8 mouse cellular contexts compared by ENCODE assay signal in the genomic region with DNA sequence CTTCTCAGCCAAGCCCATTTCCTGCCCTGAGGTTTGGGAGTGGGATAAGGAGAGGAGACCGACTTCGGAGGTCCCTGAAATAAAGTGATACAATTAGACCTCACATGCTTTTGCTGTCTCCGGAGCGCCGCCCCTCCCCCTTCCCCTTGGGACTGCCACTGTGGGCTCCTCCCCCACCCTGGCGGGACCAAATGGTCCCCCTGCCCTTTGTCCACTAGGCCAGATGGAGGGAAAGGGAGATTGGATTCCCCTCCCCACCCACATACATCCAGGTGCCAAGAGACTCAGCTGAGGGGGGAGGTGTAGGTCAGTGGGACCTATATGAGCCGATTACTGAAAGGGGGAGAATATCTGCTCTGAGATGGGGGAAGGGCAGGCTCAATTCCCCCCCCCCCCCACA. TPM values are rescaled to one million over a fixed set of nuclear protein-coding genes. Genes with fewer than 3 reads are reported as not detected.
DNase-seq lines count a peak whose midpoint lies in the region; ATAC-seq and TF ChIP-seq lines count a peak whose summit lies in the region.

No protein-coding gene starts in this region.

- H3K27me3 ChIP-seq in hindbrain, embryonic 14.5 days (ENCODE audit: control insufficient read depth, insufficient read depth, low read length) = no peaks in the 10 kb centered on the region
- H3K27me3 ChIP-seq in liver, adult 2 months (ENCODE audit: control insufficient read depth, insufficient read depth, low read length) = no peaks in the 10 kb centered on the region
- H3K27me3 ChIP-seq in stomach, postnatal 0 days (ENCODE audit: control insufficient read depth, insufficient read depth, low read length) = no peaks in the 10 kb centered on the region

- H3K9ac ChIP-seq in hindbrain, embryonic 14.5 days = peak overlapping the region; percentile 91
- 0 out of 2 replicates have a peak overlapping the region, but pooled peaks have one; percentile 5 for H3K9ac ChIP-seq in liver, adult 2 months (ENCODE audit: low read depth, low read length)
- H3K9ac ChIP-seq in stomach, postnatal 0 days (ENCODE audit: low read length) = no peak overlapping the region; the same call in 1 of the 2 replicates

- no peak for TF ChIP-seq EP300 in stomach, postnatal 0 days (optimal IDR thresholded peaks at IDR 0.05)

- H3K79me2 ChIP-seq in liver, adult 2 months (ENCODE audit: control insufficient read depth, insufficient read depth, low read length) = peaks cover 11% of the 10 kb centered on the region; the same call in 1 of the 2 replicates

- H3K4me2 ChIP-seq in hindbrain, embryonic 14.5 days (replicated peaks) = peak overlapping the region; percentile 96
- peak overlapping the region; percentile 78 for H3K4me2 ChIP-seq in stomach, postnatal 0 days (replicated peaks; ENCODE audit: low read depth)

- WGBS in hindbrain, embryonic 14.5 days = under 1% methylated on average over 7 of the region's 7 CpGs
- whole genome bisulfite sequencing in liver, adult 2 months = 14% methylated on average over 7 of the region's 7 CpGs
- 21% methylated on average over 7 of the region's 7 CpGs for WGBS in stomach, postnatal 0 days

- 0 out of 2 replicates have a peak, but pooled peaks have one; percentile 0 for ATAC-seq in hindbrain, embryonic 14.5 days (ENCODE audit: low FRiP score)
- no peak; the same call in 1 of the 2 replicates for ATAC-seq in stomach, postnatal 0 days (ENCODE audit: low FRiP score, low TSS enrichment)
- no peak for ATAC-seq in monocyte, adult 5-6 weeks (replicated peaks; ENCODE audit: insufficient number of reproducible peaks, low FRiP score, low TSS enrichment, poor library complexity, severe bottlenecking)

- peak overlapping the region; percentile 55 for H3K4me3 ChIP-seq in cortical plate, adult 2 months (ENCODE audit: insufficient read depth, low read length)
- peak overlapping the region; percentile 60 for H3K4me3 ChIP-seq in hindbrain, embryonic 14.5 days (replicated peaks; ENCODE audit: low read length)
- no peak overlapping the region for H3K4me3 ChIP-seq in liver, adult 2 months (ENCODE audit: insufficient read depth, low read depth, low read length)
- H3K4me3 ChIP-seq in stomach, postnatal 0 days (ENCODE audit: low read depth, low read length) = peak overlapping the region; percentile 61

- no peak for TF ChIP-seq POLR2A in cortical plate, adult 2 months (IDR thresholded peaks at IDR 0.05; ENCODE audit: extremely low read depth, insufficient read depth, low read length)
- TF ChIP-seq POLR2A in liver, adult 2 months (IDR thresholded peaks at IDR 0.05; ENCODE audit: extremely low read depth, insufficient read depth, low read length) = no peak

- no peak overlapping the region for H3K27ac ChIP-seq in cortical plate, adult 2 months (ENCODE audit: insufficient read depth, low read length)
- H3K27ac ChIP-seq in hindbrain, embryonic 14.5 days = peak overlapping the region; percentile 81
- H3K27ac ChIP-seq in liver, adult 2 months (replicated peaks; ENCODE audit: insufficient read depth, low read depth, low read length) = peak overlapping the region; percentile 57
- no peak overlapping the region for H3K27ac ChIP-seq in stomach, postnatal 0 days (replicated peaks)

- H3K4me1 ChIP-seq in cortical plate, adult 2 months (ENCODE audit: control insufficient read depth, insufficient read depth, low read length) = peaks cover 4% of the 10 kb centered on the region; the same call in 1 of the 2 replicates
- H3K4me1 ChIP-seq in hindbrain, embryonic 14.5 days (replicated peaks; ENCODE audit: control insufficient read depth, insufficient read depth, low read length) = peaks cover 45% of the 10 kb centered on the region
- H3K4me1 ChIP-seq in liver, adult 2 months (ENCODE audit: control insufficient read depth, insufficient read depth, low read length) = peaks cover 28% of the 10 kb centered on the region
- H3K4me1 ChIP-seq in stomach, postnatal 0 days (replicated peaks; ENCODE audit: control insufficient read depth, insufficient read depth) = peaks cover 28% of the 10 kb centered on the region

- DNase-seq in lung, postnatal 10 days = peak; percentile 54
- no peak for DNase-seq in lung, postnatal 14 days
- DNase-seq in hindbrain, embryonic 14.5 days (ENCODE audit: low spot score) = no peak
- no peak for DNase-seq in liver, adult 2 months (ENCODE audit: extremely low read depth, low read depth, low spot score)
- no peak for DNase-seq in stomach, postnatal 0 days (ENCODE audit: low spot score)
- DNase-seq in urinary bladder, postnatal 10 days (ENCODE audit: low spot score) = no peak

- no peak for TF ChIP-seq CTCF in cortical plate, adult 2 months (IDR thresholded peaks at IDR 0.05; ENCODE audit: extremely low read depth, insufficient read depth, low read length)
- TF ChIP-seq CTCF in liver, adult 2 months (IDR thresholded peaks at IDR 0.05; ENCODE audit: low read depth, low read length) = no peak
- TF ChIP-seq CTCF in stomach, postnatal 0 days (IDR thresholded peaks at IDR 0.05; ENCODE audit: low read depth) = no peak

- H3K36me3 ChIP-seq in hindbrain, embryonic 14.5 days (replicated peaks; ENCODE audit: control insufficient read depth, insufficient read depth) = no peaks in the 10 kb centered on the region
- peaks cover 7% of the 10 kb centered on the region; the same call in 1 of the 2 replicates for H3K36me3 ChIP-seq in liver, adult 2 months (ENCODE audit: control insufficient read depth, insufficient read depth, low read length)
- no peaks in the 10 kb centered on the region for H3K36me3 ChIP-seq in stomach, postnatal 0 days (ENCODE audit: control insufficient read depth, insufficient read depth, low read length)

- H3K9me3 ChIP-seq in hindbrain, embryonic 14.5 days (ENCODE audit: control insufficient read depth, low read length) = no peaks in the 10 kb centered on the region
- no peaks in the 10 kb centered on the region for H3K9me3 ChIP-seq in stomach, postnatal 0 days (ENCODE audit: control insufficient read depth, low read length)

RNA-seq across cellular contexts. Expression of a gene that starts 0.3 kb away (rescaled TPM):
- 304 and 306 TPM in 2 replicates for polyA plus RNA-seq in cortical plate, adult 2 months (2012; rRNA removed)
- polyA plus RNA-seq in hindbrain, embryonic 14.5 days (2014; fragmentation: Nextera tagmentation; extraction: Ambion mirVana) = 183 and 186 TPM in 2 replicates
- 15.9 and 22.2 TPM in 2 replicates for total RNA-seq in liver, adult 2 months (2014; rRNA removed)
- 43.3 and 52.5 TPM in 2 replicates for polyA plus RNA-seq in liver, adult 2 months (2012; rRNA removed)
- 16.8 and 20.3 TPM in 2 replicates for polyA plus RNA-seq in stomach, postnatal 0 days (2015; fragmentation: Nextera tagmentation; extraction: Ambion mirVana)
- 1.2 to 9.7 TPM (median 2.7 TPM) in 3 replicates for total RNA-seq in monocyte, adult 5-6 weeks (2017)

RNA-seq across cellular contexts. Expression of a gene that starts 5.3 kb away (rescaled TPM):
- 88.0 and 94.9 TPM in 2 replicates for polyA plus RNA-seq in cortical plate, adult 2 months (2012; rRNA removed)
- polyA plus RNA-seq in hindbrain, embryonic 14.5 days (2014; fragmentation: Nextera tagmentation; extraction: Ambion mirVana) = 57.7 and 69.8 TPM in 2 replicates
- total RNA-seq in liver, adult 2 months (2014; rRNA removed) = 8.2 and 10.4 TPM in 2 replicates
- 22.7 and 24.4 TPM in 2 replicates for polyA plus RNA-seq in liver, adult 2 months (2012; rRNA removed)
- polyA plus RNA-seq in stomach, postnatal 0 days (2015; fragmentation: Nextera tagmentation; extraction: Ambion mirVana) = 23.1 and 23.2 TPM in 2 replicates
- total RNA-seq in monocyte, adult 5-6 weeks (2017) = 1.5 to 6.5 TPM in 2 of 3 replicates, not detected in the other

RNA-seq across cellular contexts. Expression of a gene that starts 5.6 kb away (rescaled TPM):
- 37.9 and 42.8 TPM in 2 replicates for polyA plus RNA-seq in cortical plate, adult 2 months (2012; rRNA removed)
- polyA plus RNA-seq in hindbrain, embryonic 14.5 days (2014; fragmentation: Nextera tagmentation; extraction: Ambion mirVana) = 7.9 and 8.2 TPM in 2 replicates
- total RNA-seq in liver, adult 2 months (2014; rRNA removed) = 129 and 183 TPM in 2 replicates
- polyA plus RNA-seq in liver, adult 2 months (2012; rRNA removed) = 402 and 415 TPM in 2 replicates
- polyA plus RNA-seq in stomach, postnatal 0 days (2015; fragmentation: Nextera tagmentation; extraction: Ambion mirVana) = 39.0 and 46.0 TPM in 2 replicates
- 2.7 to 3.3 TPM (median 3.2 TPM) in 3 replicates for total RNA-seq in monocyte, adult 5-6 weeks (2017)

RNA-seq across cellular contexts. Expression of a gene that starts 12.9 kb away (rescaled TPM):
- polyA plus RNA-seq in cortical plate, adult 2 months (2012; rRNA removed) = 18.7 and 19.0 TPM in 2 replicates
- 0.87 and 1.0 TPM in 2 replicates for polyA plus RNA-seq in hindbrain, embryonic 14.5 days (2014; fragmentation: Nextera tagmentation; extraction: Ambion mirVana)
- not detected in 2 replicates for total RNA-seq in liver, adult 2 months (2014; rRNA removed)
- polyA plus RNA-seq in liver, adult 2 months (2012; rRNA removed) = not detected in 2 replicates
- 0.15 and 0.23 TPM in 2 replicates for polyA plus RNA-seq in stomach, postnatal 0 days (2015; fragmentation: Nextera tagmentation; extraction: Ambion mirVana)
- total RNA-seq in monocyte, adult 5-6 weeks (2017) = 0.48 TPM in 1 of 3 replicates, not detected in the others

RNA-seq across cellular contexts. Expression of a gene that starts 14.7 kb away (rescaled TPM):
- polyA plus RNA-seq in cortical plate, adult 2 months (2012; rRNA removed) = 10.7 and 12.1 TPM in 2 replicates
- 22.4 and 23.5 TPM in 2 replicates for polyA plus RNA-seq in hindbrain, embryonic 14.5 days (2014; fragmentation: Nextera tagmentation; extraction: Ambion mirVana)
- total RNA-seq in liver, adult 2 months (2014; rRNA removed) = 65.2 and 76.5 TPM in 2 replicates
- 50.7 and 64.3 TPM in 2 replicates for polyA plus RNA-seq in liver, adult 2 months (2012; rRNA removed)
- 20.7 and 23.9 TPM in 2 replicates for polyA plus RNA-seq in stomach, postnatal 0 days (2015; fragmentation: Nextera tagmentation; extraction: Ambion mirVana)
- total RNA-seq in monocyte, adult 5-6 weeks (2017) = 2.8 to 9.5 TPM (median 5.4 TPM) in 3 replicates

Comparison
In these comparisons a context has a peak if more than half of its experiments do, and no peak if none do; other contexts are left out.
1. H3K27ac ChIP-seq: peak in hindbrain, embryonic 14.5 days (single experiment) and liver, adult 2 months (single experiment); none in cortical plate, adult 2 months (single experiment) and stomach, postnatal 0 days (single experiment).